Mouse (Mus musculus): ENCODE measurements around the gene Fzd9.
"Not testable (repeated sequence)": the region's sequence is repeated elsewhere in the genome, so short reads cannot be mapped to it uniquely, and the experiment has no call there.

Fzd9 gene

DNA sequence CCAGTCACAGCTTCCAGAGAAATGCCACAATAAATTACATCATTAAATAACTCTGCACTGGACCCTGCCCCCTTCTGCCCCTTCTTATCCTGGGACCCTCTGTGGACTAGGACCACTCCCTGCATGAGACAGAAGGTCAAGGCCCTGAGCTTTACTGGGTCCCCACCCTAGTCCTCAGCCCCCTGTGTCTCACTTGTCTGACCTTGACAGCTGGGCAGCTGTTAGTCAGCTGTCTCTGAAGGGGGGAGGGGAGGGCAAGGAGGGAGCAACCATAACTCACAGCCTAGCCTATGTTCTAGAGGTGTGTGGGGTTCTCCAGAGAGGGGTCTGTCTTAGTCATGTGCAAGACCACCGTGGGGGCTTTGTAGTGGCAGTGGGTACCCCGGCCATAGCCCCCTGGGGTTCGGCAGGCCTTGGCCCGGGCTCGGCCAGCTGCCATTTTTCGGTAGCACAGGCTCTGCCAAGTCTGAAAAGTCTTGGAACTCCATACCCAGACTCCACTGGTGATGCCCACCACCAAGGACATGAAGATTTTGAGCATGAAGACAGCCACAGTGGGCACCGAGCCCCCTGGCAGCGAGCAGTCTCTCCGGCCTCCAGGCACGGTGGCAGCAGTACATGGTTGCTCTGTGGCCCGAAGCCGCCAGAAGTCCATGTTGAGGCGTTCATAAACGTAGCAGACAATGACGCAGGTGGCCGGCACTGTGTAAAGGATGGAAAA lies 1.9 kb downstream of the Fzd9 start:
- DNase-seq (ENCODE audit: low read depth), result no peak

DNA sequence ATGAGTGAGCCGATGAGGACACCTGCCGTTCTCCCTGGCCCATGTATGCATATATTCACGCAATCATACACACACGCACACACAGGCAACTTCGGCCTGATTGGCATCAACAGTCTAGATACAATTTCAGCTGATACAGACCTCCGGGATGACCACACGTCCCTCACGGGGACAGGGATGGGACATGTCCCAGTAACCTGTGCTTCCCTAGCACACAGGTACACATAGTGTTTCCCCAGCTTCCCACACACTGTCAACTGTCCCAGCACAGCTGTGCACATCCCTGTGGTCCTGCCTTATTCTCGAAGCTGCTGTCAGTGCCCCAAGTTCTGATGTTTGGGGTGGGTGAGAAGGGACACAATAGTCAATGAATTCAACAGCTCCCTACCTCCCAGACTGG lies 3.7 kb downstream of the Fzd9 start:
- DNase-seq (ENCODE audit: low read depth), result no peak

DNA sequence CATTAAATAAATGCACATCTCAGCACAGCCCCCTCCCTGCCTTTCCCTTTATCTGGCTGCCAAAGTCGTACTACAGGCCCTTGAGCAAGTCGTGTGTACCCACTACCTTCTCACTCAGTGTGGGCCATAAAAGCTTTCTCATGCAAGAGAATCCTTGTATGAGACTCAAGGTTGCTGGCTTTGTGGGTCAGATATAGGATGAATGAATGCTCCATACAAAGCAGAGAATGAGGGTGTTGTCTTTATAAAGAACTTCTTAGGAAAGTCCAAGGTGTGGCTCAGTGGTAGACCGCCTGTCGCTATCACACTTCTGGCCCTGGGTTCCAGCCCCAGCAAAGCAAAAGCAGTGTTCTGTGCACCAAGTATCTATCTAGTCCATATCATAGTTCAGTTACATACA lies 4.5 kb downstream of the Fzd9 start:
- DNase-seq (ENCODE audit: low read depth), result no peak

DNA sequence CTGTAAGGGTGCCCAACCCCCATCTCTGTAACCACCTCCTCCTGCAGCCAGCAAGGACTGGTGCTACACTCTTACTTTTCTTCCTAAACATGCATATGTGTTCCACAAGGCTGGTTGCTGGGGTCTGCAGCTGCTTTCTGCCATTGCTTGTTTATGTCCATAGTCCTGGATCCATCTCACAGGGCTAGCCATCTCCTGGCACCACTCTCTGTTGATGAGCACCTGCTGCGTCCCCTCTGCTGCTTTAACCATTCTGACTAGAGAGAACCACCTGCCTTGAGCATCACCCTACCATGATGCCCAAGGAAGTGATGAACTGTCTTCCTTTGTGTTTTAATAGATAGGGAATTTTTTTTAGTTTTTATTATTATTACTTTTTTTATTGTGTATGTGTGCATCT lies 7.9 kb downstream of the Fzd9 start:
- no peak for DNase-seq (ENCODE audit: low read depth)

DNA sequence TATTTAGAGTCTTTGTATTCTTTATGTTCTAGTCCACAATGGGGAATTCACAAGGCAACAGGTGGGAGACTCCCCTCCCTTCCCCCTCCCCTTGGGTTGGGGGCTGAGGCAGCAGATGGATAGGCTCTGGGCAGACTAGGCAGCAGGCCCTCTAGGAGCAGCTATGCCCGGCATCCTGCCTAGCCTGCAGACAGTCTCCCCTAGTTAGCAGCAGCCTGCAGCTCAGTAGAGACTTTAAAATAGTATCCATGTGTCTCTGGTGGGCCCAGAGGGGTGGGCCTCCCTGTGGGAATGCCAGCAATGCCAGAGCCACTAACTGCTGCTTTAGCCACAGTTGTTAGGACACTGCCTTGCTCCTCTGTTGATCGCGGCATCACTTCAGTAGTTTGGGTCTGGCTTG lies 8.4 kb downstream of the Fzd9 start:
- DNase-seq (ENCODE audit: low read depth), result no peak

DNA sequence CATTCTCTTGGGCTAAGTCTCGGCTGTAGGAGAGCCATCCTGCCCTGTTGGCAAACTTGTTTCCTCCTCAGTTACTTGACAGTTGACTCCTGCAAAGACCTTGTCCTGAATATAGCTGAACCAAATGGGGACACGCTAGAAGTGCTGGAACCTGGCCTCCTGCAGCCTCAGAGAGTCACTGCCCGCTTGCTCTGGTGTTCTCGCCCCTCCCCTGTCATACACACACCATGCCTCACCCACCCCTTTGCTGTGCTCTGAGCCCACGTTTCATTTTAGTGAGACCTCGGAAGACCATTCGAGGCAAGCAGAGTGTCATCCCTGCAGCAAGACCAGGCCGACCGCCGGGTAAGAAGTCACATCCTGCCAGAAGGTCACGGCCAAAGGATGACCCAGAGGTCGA lies 8.9 kb downstream of the Fzd9 start:
- no peak for DNase-seq (ENCODE audit: low read depth)

DNA sequence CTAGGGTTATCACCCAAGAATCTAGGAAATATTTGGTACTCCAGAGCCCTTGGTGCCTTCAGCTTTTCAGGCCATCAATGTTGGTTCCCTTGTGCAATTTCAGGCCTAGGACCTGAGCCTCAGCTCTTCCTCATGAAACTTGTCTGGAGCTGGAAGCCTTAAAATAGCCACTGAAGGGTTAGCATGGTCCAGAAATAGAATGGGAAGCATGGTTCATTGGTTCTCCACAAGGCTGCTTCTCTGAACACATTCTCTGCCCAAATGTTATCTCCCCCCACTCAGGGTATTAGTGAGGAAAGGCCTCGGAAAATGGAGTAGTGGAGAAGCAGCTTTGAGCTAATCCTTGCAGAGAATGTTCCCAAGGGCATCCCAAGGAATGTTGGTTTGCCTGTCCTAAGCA lies 9.6 kb downstream of the Fzd9 start:
- no peak for DNase-seq (ENCODE audit: low read depth)

DNA sequence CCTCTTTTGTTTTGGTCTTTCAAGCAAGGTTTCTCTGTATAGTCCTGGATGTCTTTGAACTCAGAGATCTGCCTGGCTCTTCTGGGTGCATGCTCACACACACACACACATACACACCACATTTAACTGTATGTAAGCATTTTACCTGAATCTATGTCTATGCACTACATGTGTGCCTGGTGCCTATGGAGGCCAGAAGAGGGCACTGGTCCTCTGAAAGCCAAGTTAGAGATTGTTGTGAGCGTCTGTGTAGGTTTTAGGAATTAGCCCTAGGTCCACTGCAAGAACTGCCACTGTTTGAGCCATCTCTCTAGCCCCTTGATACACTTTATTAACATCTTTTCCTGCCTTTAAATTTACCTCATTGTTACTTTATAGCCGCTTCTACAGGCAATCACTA lies 12.2 kb downstream of the Fzd9 start:
- DNase-seq (ENCODE audit: low read depth), result no peak

DNA sequence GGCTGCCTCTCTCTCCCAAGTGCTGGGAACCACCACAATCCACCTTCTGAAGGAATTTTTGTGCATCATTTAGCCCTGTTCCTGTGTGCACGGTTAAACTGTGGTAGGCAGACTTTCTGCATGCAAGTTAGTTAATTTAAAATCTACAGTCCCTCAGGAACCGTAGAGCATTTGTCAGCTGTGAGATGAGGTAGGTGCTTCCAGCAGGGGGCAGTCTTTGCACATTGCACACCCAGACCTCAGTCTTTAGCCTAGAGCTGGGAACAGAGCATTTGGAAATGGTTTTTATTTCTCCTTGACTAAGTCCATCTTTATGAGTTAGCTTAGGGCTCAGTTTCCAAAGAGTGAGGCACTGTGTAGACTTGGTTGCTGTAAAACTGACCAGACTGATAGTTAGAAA lies 14.5 kb downstream of the Fzd9 start:
- DNase-seq (ENCODE audit: low read depth), result peak; percentile 66

DNA sequence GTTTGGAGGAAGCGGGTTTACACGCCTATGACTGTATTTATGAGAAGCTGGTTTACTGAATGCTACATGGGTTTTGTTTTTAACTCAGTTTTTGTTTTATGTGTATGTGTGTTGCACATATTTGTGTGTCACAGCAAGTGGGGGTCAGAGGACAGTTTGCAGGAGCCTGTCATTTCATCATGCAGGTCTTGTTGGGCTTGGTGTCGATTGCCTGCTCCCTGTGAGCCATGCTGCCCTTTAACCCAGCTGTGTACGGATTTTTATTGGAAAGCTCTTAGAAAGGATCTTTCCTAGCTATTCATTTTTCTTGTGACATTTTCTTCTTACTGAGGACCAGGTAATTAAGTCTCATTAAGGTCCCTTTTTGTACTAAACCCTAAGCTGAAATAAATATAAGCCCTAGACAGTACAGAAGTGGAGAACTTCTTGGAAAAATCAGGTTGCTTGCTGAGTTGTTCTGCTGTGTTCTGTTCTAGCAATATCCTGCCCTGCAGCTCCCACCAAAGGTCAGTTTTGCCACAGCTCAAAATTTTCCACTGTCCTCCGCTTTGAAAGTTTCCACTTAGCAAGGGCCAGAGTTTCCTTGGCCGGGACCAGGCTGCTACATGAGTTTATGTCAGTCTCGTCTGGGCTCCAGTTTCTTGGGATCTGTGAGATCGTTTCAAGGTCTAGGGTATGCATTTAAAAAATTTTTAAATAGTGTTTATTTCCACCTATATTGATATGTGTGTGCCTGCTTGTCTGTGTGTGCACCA lies 17.7 kb downstream of the Fzd9 start:
- no peak for DNase-seq (ENCODE audit: low read depth)

DNA sequence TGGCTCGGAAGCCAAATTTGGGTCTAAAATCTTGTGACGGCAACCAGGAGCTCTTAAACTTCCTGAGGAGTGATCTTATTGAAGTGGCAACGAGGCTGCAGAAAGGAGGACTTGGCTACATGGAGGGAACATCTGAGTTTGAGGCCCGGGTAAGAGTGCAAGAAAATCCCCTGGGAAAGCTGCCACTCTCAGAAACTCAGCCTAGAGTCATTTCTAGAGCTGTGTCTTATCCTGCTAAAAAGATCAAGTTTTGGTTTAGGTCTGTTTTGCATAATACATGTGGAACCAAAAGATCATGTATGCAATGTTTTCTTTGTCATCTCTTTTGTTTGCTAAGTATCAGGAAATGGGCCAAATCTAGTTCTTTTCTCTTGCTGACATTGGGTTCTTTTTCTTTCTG lies 20.8 kb downstream of the Fzd9 start:
- no peak for DNase-seq (ENCODE audit: low read depth)

DNA sequence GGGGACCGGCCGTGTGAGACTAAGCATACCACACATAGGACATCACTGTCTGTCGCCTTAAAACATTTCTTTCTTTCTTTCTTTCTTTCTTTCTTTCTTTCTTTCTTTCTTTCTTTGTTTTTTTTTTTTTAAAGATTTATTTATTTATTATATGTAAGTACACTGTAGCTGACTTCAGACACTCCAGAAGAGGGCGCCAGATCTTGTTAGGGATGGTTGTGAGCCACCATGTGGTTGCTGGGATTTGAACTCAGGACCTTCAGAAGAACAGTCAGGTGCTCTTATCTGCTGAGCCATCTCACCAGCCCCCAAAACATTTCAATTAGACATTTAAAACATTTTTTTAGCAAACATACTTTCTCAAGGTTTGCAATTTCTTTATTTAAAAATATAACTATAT lies 25.2 kb downstream of the Fzd9 start:
- DNase-seq (ENCODE audit: low read depth), result not testable (repeated sequence)

DNA sequence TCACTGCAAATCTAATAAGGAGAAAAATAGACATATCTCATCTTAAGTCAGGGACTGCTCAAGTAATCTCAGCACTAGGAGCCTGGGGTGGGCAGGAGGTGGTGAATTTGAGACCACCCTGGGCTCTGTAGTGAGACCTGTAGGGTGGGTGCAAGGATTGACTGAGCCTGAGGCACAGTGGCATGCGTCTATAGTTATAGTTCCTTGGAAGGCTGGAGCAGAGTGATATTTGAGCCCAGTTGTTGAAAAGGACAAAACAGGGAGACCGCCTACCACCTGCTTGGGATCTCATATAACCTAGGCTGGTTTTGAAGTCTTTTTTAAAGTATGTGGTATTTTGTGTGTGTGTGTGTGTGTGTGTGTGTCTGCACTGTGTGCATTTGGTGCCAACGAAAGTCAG lies 26.9 kb downstream of the Fzd9 start:
- no peak for DNase-seq (ENCODE audit: low read depth)

DNA sequence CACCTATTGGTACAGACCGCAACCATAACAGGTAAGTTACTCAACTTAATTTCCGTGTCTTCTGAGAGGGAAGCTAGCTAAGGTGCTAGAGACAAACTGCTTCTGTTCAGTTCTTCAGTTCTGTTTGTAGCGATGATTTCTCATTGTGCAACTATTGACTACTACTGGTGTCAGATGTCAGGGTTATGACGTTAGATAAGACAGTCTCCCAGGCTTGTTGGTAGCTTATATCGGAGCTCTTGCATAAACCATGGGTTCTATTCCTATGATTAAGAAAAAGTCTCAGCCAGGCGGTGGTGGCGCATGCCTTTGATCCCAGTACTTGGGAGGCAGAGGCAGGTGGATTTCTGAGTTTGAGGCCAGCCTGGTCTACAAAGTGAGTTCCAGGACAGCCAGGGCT lies 29.0 kb downstream of the Fzd9 start:
- DNase-seq (ENCODE audit: low read depth), result no peak

DNA sequence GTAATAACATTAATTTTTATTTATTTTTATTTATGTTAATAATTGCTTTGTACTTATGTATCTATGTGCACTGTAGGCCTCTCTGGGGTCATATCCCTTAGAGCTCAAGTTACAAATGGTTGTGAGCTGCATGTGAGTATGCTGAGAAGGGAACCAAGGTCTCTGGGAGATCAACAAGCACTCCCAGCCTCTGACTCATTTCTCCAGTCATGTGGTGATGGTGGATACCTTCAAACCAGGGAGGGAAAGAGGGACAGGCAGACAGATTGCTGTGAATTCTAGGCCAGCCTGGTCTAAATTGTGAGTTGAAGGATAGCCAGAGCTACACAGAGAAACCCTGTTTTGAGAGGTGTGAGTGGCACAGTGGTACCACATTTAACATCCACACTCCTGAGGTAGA lies 30.1 kb downstream of the Fzd9 start:
- DNase-seq (ENCODE audit: low read depth), result no peak

DNA sequence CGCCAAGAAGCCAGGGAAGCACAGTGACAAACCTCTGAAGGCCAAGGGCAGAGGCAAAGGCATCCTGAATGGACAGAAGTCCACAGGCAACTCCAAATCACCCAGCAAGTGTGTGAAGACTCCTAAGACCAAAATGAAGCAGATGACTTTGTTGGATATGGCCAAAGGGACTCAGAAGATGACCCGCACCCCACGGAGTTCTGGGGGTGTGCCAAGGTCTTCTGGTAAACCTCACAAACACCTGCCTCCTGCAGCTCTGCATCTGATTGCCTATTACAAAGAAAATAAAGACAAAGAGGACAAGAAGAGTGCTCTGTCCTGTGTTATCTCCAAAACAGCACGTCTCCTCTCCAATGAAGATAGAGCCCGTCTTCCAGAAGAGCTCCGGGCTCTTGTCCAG lies 34.2 kb downstream of the Fzd9 start:
- no peak for DNase-seq (ENCODE audit: low read depth)

DNA sequence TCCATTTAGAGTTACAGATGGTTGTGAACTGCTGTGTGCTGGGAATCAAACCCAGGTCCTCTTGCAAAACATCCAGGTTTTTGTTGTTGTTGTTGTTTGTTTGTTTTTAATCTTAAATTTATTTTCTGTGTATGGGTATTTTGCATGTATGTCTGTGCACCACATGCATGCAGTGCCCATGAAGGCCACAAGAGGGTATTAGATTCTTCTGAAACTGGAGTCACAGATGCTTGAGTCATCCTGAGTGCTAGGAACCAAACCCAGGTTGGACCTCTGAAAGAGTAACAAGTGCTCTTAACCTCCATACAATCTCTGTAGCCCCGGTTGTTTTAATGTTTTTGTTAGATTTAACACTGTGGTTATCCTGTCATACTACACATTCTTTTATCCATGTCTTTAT lies 42.8 kb downstream of the Fzd9 start:
- peak; percentile 31 for DNase-seq (ENCODE audit: low read depth)

DNA sequence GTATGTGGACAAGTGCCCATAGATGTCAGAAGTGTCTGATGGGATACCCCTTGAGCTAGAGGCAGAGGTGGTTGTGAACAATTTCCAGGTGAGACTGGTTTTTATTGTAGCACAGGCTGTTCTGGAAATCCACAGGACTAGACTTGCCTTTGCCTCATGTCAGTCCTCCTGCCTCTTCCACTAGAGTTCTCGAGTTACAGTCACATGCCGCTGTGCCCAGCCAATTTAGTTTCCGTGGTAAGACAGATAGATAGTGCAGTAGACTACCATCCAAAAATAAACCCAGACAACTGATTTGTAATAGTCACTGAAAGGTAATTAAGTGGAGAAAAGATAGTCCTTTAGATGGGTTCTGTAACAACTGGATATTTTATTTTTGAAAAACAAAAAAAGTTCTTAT lies 48.3 kb downstream of the Fzd9 start:
- no peak for DNase-seq (ENCODE audit: low read depth)
